Mouse (Mus musculus) stomach, postnatal 0 days (tissue): ENCODE data around the gene Slc38a3.

Source experiments
- CTCF ChIP-seq: IDR thresholded peaks from 2 replicates; pipeline ENCODE4 v1.5.1; 2016; ENCODE audit warnings: antibody characterized with exemption, low read depth, mild to moderate bottlenecking, moderate library complexity
- EP300 ChIP-seq: optimal IDR thresholded peaks from 2 replicates; pipeline ENCODE3; 2016; ENCODE audit warnings: antibody characterized with exemption

DNA sequence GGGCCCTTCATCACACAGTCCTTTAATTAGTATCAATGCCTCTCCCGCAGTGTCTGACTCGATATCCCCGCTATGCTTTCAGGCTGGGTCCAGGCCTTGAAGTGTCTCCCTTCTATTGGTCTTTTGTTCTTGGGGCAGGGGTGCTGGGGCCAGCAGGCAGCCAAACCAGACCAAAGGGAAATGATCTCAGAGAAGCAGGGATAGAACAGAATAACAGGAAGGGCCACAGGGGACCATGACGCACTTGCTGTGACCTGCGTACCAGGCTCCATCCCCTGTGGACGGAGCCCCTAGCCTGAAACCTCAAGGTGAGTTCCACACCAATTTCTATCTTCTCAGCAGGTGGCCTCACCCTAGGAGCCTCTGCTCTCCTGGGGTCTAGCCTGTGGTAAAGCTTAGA lies 51.2 kb downstream of the Slc38a3 start:
- no peak for TF ChIP-seq CTCF
- TF ChIP-seq EP300 = no peak
